Mouse (Mus musculus): ENCODE results near the gene Poldip3.

GRCm38 (mm10) chr15:83124625-83125024 is 24.6 kb downstream of the Poldip3 start:
- no peak for TF ChIP-seq CTCF (IDR thresholded peaks at IDR 0.05; ENCODE audit: low read depth, low read length)
- TF ChIP-seq POLR2A (IDR thresholded peaks at IDR 0.05; ENCODE audit: borderline replicate concordance, low read depth, low read length), result no peak
